Mouse (Mus musculus): ENCODE measurements at regions not wholly inside any gene's neighbourhood (a gene's known extent, or its start where the extent isn't known, plus 50 kb on each side); places are given as distances from the start of the nearest gene placed in this dataset.

DNA sequence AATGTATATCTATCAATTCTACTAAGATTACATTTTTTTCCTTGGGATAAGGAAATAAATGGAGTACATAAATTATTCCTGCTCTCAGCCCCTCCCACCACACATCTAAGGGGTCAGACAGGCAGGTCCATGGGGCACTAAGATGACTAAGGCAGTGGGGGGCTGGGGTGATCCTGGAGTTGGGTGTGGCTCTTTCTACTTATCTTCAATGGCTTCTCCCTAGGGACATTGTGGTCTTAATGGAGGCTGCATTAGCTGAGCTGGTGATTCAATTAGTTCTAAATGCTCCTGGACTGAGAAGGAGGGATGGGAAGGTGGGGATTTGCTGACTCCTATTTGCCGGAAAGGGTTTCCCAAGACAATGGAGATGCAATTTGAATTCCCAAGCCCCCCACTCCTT is 118.4 kb upstream of the Plxna4 start:
- H3K9ac ChIP-seq (ENCODE audit: insufficient read depth, low read depth): no peak overlapping the region
- no peak for DNase-seq (ENCODE audit: extremely low read depth)
- H3K79me2 ChIP-seq (replicated peaks; ENCODE audit: control insufficient read depth, extremely low read depth, insufficient read depth, poor library complexity, severe bottlenecking): no peaks in the 10 kb centered on the region
- no peak overlapping the region for H3K4me2 ChIP-seq (ENCODE audit: insufficient read depth, low read depth, poor library complexity, severe bottlenecking)
- no peak overlapping the region for H3K27ac ChIP-seq (ENCODE audit: insufficient read depth, low read depth)
- no peaks in the 10 kb centered on the region for H3K36me3 ChIP-seq (replicated peaks in 1 of 2; ENCODE audit: control insufficient read depth in 1 of 2, insufficient read depth in 1 of 2, low read length in 1 of 2)
- peaks cover 69% of the 10 kb centered on the region for H3K27me3 ChIP-seq (replicated peaks)
- in situ Hi-C loops (cut with MboI; ENCODE audit: low pct_ligation_motif_present, low pct_unique_long_range_greater_than_20kb, low sequenced_read_pairs) (no loop called here), dilution Hi-C loops (cut with MboI; ENCODE audit: extremely low pct_ligation_motif_present, extremely low pct_unique_long_range_greater_than_20kb, low sequenced_read_pairs) (no loop called here)
- no peak overlapping the region for H3K4me3 ChIP-seq (replicated peaks in 1 of 3; ENCODE audit: low read depth in 2 of 3, low read length in 2 of 3, poor library complexity in 1 of 3)
- H3K4me1 ChIP-seq (ENCODE audit: control insufficient read depth in 1 of 2, insufficient read depth in 2 of 2): 0 out of 4 replicates have a peak, but pooled peaks cover 0 to 3% of the 10 kb centered on the region in 2 experiments
- H3K9me3 ChIP-seq (replicated peaks; ENCODE audit: low read length): no peaks in the 10 kb centered on the region
- no peak for TF ChIP-seq TCF12 (IDR thresholded peaks at IDR 0.05; ENCODE audit: low read depth, low read length)
- no peak for TF ChIP-seq MXI1 (IDR thresholded peaks at IDR 0.05; ENCODE audit: low read depth, low read length)
- TF ChIP-seq MAFK (IDR thresholded peaks at IDR 0.05; ENCODE audit: insufficient replicate concordance, low read length): no peak
- TF ChIP-seq POLR2A (IDR thresholded peaks at IDR 0.05; ENCODE audit: low read depth, low read length): no peak
- no peak for TF ChIP-seq ELF1 (IDR thresholded peaks at IDR 0.05; ENCODE audit: low read depth, low read length)
- no peak for TF ChIP-seq SMC3 (IDR thresholded peaks at IDR 0.05; ENCODE audit: low read depth, low read length)
- TF ChIP-seq MYC (IDR thresholded peaks at IDR 0.05; ENCODE audit: low read depth, low read length): no peak
- TF ChIP-seq E2F4 (IDR thresholded peaks at IDR 0.05; ENCODE audit: insufficient replicate concordance, low read depth, low read length): no peak
- no peak for TF ChIP-seq BHLHE40 (IDR thresholded peaks at IDR 0.05; ENCODE audit: low read depth, low read length)
- no peak for TF ChIP-seq CTCF (conservative IDR thresholded peaks at IDR 0.05 in 1 of 2, IDR thresholded peaks at IDR 0.05 in 1 of 2; ENCODE audit: low read depth in 2 of 2, low read length in 2 of 2)
- TF ChIP-seq ZC3H11A (IDR thresholded peaks at IDR 0.05; ENCODE audit: low read depth, low read length): no peak
- no peak for TF ChIP-seq GABPA (IDR thresholded peaks at IDR 0.05; ENCODE audit: insufficient replicate concordance, low read depth, low read length)
- TF ChIP-seq HCFC1 (IDR thresholded peaks at IDR 0.05; ENCODE audit: low read depth, low read length): no peak
- no peak for TF ChIP-seq JUN (IDR thresholded peaks at IDR 0.05; ENCODE audit: insufficient read depth, low read depth, low read length)
- TF ChIP-seq TBP (conservative IDR thresholded peaks at IDR 0.05; ENCODE audit: low read depth, low read length): no peak
- TF ChIP-seq ZMIZ1 (IDR thresholded peaks at IDR 0.05; ENCODE audit: low read depth, low read length): no peak
- TF ChIP-seq USF1 (IDR thresholded peaks at IDR 0.05; ENCODE audit: low read depth, low read length): no peak

DNA sequence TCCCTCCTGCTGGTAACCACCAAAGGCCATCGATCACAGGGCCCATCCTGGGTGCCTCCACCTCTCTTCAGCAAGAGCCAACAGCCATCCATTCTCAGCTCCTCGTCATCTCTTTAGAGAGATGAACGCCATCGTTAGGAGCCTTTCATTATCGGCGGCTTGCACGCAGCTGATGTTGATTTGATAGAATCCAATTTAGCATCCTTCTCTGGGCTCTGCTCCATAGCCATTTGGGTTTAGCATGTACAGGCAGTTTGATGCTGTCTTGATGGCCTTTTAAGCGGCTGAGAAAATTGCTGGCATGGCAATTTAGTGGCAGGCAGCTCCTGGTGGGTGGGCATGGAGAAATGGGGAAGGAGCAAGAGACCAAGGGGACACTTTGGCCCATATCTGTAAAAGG is 115.5 kb upstream of the Plxna4 start:
- no peaks in the 10 kb centered on the region for H3K79me2 ChIP-seq (replicated peaks; ENCODE audit: control insufficient read depth, extremely low read depth, insufficient read depth, poor library complexity, severe bottlenecking)
- no peak overlapping the region for H3K9ac ChIP-seq (ENCODE audit: insufficient read depth, low read depth)
- TF ChIP-seq CHD1 (IDR thresholded peaks at IDR 0.05; ENCODE audit: low read depth, low read length) (no peak), POLR2AphosphoS2 (IDR thresholded peaks at IDR 0.05; ENCODE audit: low read depth, low read length) (no peak), IRF4 (IDR thresholded peaks at IDR 0.05; ENCODE audit: low read depth, low read length) (no peak), MYC (IDR thresholded peaks at IDR 0.05; ENCODE audit: low read depth, low read length) (no peak), ZMIZ1 (IDR thresholded peaks at IDR 0.05; ENCODE audit: low read depth, low read length) (no peak), RCOR1 (conservative IDR thresholded peaks at IDR 0.05; ENCODE audit: low read depth, low read length) (no peak), RAD21 (IDR thresholded peaks at IDR 0.05; ENCODE audit: low read depth, low read length) (no peak), HCFC1 (IDR thresholded peaks at IDR 0.05; ENCODE audit: low read depth, low read length) (no peak), UBTF (IDR thresholded peaks at IDR 0.05; ENCODE audit: low read depth, low read length) (no peak), JUN (IDR thresholded peaks at IDR 0.05; ENCODE audit: insufficient read depth, low read depth, low read length) (no peak), MAX (IDR thresholded peaks at IDR 0.05; ENCODE audit: low read length) (no peak), BHLHE40 (IDR thresholded peaks at IDR 0.05; ENCODE audit: low read depth, low read length) (no peak), ZNF384 (IDR thresholded peaks at IDR 0.05; ENCODE audit: low read depth, low read length) (no peak), USF1 (IDR thresholded peaks at IDR 0.05; ENCODE audit: low read depth, low read length) (no peak), ELF1 (IDR thresholded peaks at IDR 0.05; ENCODE audit: low read depth, low read length) (no peak)
- H3K4me3 ChIP-seq (replicated peaks in 1 of 3; ENCODE audit: low read depth in 2 of 3, low read length in 2 of 3, poor library complexity in 1 of 3): no peak overlapping the region
- 0 out of 4 replicates have a peak, but pooled peaks cover 0 to 3% of the 10 kb centered on the region in 2 experiments for H3K4me1 ChIP-seq (ENCODE audit: control insufficient read depth in 1 of 2, insufficient read depth in 2 of 2)
- H3K9me3 ChIP-seq (replicated peaks; ENCODE audit: low read length): no peaks in the 10 kb centered on the region
- in situ Hi-C loops (cut with MboI; ENCODE audit: low pct_ligation_motif_present, low pct_unique_long_range_greater_than_20kb, low sequenced_read_pairs): no loop called here
- H3K27me3 ChIP-seq (replicated peaks): peaks cover 72% of the 10 kb centered on the region
- H3K36me3 ChIP-seq (replicated peaks in 1 of 2; ENCODE audit: control insufficient read depth in 1 of 2, insufficient read depth in 1 of 2, low read length in 1 of 2): no peaks in the 10 kb centered on the region
- no peak overlapping the region for H3K4me2 ChIP-seq (ENCODE audit: insufficient read depth, low read depth, poor library complexity, severe bottlenecking)
- H3K27ac ChIP-seq (ENCODE audit: insufficient read depth, low read depth): no peak overlapping the region
- DNase-seq (ENCODE audit: extremely low read depth): no peak
- dilution Hi-C loops (cut with MboI; ENCODE audit: extremely low pct_ligation_motif_present, extremely low pct_unique_long_range_greater_than_20kb, low sequenced_read_pairs): no loop called here
